Mouse (Mus musculus) liver, embryonic 16.5 days (tissue): Measurements from ENCODE around the gene Tusc2. TPM values are rescaled to one million over a fixed set of nuclear protein-coding genes. Genes with fewer than 3 reads are reported as not detected.
"Not testable (repeated sequence)": the region's sequence is repeated elsewhere in the genome, so short reads cannot be mapped to it uniquely, and the experiment has no call there.

Experiments used
- ATAC-seq: fragments of 200-750 bp; cut with Nextera tagmentation; 2 replicates; pipeline ENCODE4 v1.8.0; 2017; ENCODE audit warnings: low read depth, mild to moderate bottlenecking, moderate number of reproducible peaks, moderate library complexity
- H3K27ac ChIP-seq: fragments of 300-500 bp; sonication (generic); 2 replicates; pipeline ENCODE4 v1.5.1; 2014; ENCODE audit warnings: mild to moderate bottlenecking, low read length
- H3K27me3 ChIP-seq: fragments of 300-500 bp; sonication (generic); 2 replicates; pipeline ENCODE4 v1.6.1; 2014; ENCODE audit warnings: low read depth, low read length, mixed read lengths; ENCODE audit not compliant: control insufficient read depth, insufficient read depth
- H3K36me3 ChIP-seq: fragments of 300-500 bp; sonication (generic); 2 replicates; pipeline ENCODE4 v1.6.1; 2014; ENCODE audit warnings: mild to moderate bottlenecking; ENCODE audit not compliant: control insufficient read depth, insufficient read depth
- H3K4me1 ChIP-seq: fragments of 300-500 bp; sonication (generic); 2 replicates; pipeline ENCODE4 v1.6.1; 2014; ENCODE audit warnings: low read depth, low read length, mixed read lengths; ENCODE audit not compliant: control insufficient read depth
- H3K4me2 ChIP-seq: fragments of 300-500 bp; sonication (generic); 2 replicates; pipeline ENCODE4 v1.6.1; 2014; ENCODE audit warnings: low read depth, low read length, mixed read lengths
- H3K4me3 ChIP-seq: fragments of 300-500 bp; sonication (generic); 2 replicates; pipeline ENCODE4 v1.5.1; 2014; ENCODE audit warnings: low read depth, mild to moderate bottlenecking, low read length
- H3K9ac ChIP-seq: fragments of 300-500 bp; sonication (generic); 2 replicates; pipeline ENCODE4 v1.6.1; 2014; ENCODE audit warnings: low read depth, low read length
- H3K9me3 ChIP-seq: fragments of 300-500 bp; sonication (generic); replicated peaks from 2 replicates; pipeline ENCODE4 v1.6.1; 2016; ENCODE audit warnings: low read length; ENCODE audit not compliant: control insufficient read depth
- WGBS: fragments of 180-500 bp; shearing (Covaris S2); extraction: QIAGEN DNeasy Blood & Tissue Kit; methylation state at CpG from one replicate; pipeline ENCODE4 v1.1.7; 2014; ENCODE audit not compliant: insufficient replicate concordance; 5-methylcytosine and 5-hydroxymethylcytosine counted together
- polyA plus RNA-seq: library from polyadenylated mRNA; unstranded; fragments of >200 nt; fragmentation: Nextera tagmentation; extraction: Ambion mirVana; gene quantifications from 2 replicates; pipeline ENCODE4 v1.2.1, GENCODE M21; 2015

Gene Tusc2
- polyA plus RNA-seq, 1 experiment from 2014 or later: 29.4 TPM

DNA sequence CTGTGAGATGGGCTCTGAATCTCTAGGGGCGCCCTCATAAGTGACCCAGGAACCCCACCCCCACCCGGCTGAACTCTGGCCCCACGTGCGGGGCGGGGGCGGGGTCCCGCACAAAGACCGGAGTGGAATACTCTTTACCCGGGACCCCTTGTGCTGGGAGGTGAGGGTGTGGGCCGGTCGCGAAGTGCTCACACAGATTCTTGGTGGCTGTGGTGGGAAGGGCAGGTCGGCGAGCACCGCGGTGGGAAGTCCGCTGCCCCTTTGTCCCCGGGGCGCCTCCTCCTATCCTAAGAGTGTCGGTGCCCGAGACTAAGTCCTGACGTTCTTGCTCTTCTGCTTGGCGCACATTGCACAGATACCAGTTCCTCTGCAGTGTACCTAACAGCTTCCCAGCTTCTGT lies 6.2 kb downstream of the Tusc2 start:
- peak; percentile 2 for ATAC-seq
- H3K36me3 ChIP-seq: peaks cover 4% of the 10 kb centered on the region
- H3K4me1 ChIP-seq: peaks cover 69% of the 10 kb centered on the region
- no peaks in the 10 kb centered on the region for H3K27me3 ChIP-seq
- H3K4me2 ChIP-seq: peak overlapping the region; percentile 81
- WGBS: under 1% methylated on average over 23 of the region's 23 CpGs
- no peaks in the 10 kb centered on the region for H3K9me3 ChIP-seq
- peak overlapping the region; percentile 92 for H3K27ac ChIP-seq
- peak overlapping the region; percentile 80 for H3K9ac ChIP-seq
- H3K4me3 ChIP-seq: peak overlapping the region; percentile 74

DNA sequence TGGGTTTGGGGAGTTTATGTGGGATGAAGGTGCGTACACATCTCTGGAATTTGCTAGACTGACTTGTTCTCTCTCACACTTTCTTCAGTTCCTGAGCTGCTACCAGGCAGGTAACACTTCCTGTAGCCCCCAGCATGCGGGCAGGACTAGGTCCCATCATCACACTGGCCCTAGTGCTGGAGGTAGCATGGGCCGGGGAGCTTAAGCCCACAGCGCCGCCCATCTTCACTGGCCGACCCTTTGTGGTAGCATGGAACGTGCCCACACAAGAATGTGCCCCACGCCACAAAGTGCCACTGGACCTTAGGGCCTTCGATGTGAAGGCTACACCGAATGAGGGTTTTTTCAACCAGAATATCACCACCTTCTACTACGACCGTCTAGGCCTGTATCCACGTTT lies 7.0 kb downstream of the Tusc2 start:
- Histone ChIP-seq H3K9ac (peak overlapping the region; percentile 80), H3K27me3 (no peaks in the 10 kb centered on the region), H3K36me3 (peaks cover 4% of the 10 kb centered on the region), H3K4me3 (peak overlapping the region; percentile 74), H3K9me3 (no peaks in the 10 kb centered on the region), H3K27ac (peak overlapping the region; percentile 92), H3K4me1 (peaks cover 67% of the 10 kb centered on the region), H3K4me2 (peak overlapping the region; percentile 81)
- WGBS: 61% methylated on average over 13 of the region's 13 CpGs
- no peak for ATAC-seq

DNA sequence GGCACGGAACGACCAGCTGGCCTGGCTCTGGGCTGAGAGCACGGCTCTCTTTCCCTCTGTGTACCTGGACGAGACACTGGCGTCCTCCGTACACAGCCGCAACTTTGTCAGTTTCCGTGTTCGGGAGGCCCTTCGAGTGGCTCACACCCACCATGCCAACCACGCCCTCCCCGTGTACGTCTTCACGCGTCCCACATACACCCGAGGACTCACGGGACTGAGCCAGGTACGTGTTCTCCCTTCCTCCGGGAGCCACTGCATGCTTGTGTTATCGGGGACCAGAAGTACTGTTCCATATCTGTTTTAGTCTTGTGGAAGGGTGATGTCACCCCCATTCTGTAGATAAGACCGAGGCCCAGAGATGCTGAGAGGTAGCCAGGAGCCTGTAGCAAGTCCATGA lies 7.8 kb downstream of the Tusc2 start:
- WGBS: 30% methylated on average over 21 of the region's 21 CpGs
- Histone ChIP-seq H3K4me3 (peak overlapping the region; percentile 74), H3K4me1 (peaks cover 68% of the 10 kb centered on the region)

DNA sequence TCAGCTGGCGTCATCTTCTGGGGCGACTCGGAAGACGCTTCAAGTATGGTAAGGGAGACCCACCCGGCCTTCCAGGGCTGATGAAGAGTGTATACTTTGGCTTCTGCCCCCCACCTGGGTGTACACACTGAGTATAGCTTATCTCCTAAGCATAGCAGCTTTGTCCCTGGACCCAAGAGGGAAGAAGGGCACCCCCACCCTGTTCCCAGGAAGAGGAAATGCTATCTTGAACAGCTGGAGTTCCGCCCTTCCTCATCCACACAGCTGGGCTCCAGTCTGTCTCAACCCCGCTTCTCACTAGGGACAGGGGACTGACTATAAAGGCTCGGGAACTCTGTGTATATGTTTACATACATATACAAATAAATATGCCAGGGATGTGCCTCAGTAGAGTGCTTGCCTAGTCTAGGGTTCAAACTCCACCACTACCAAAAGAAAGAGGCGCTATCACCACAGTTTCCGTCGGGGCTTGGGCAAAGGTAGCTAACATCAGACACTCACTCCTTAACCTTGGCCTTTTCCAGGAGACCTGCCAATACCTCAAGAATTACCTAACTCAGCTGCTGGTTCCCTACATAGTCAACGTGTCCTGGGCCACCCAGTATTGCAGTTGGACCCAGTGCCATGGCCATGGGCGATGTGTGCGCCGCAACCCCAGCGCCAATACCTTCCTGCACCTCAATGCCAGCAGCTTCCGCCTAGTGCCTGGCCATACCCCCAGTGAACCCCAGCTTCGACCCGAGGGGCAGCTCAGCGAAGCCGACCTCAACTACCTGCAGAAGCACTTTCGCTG lies 8.7 kb downstream of the Tusc2 start:
- H3K27ac ChIP-seq: peak overlapping the region; percentile 92
- H3K4me2 ChIP-seq: peak overlapping the region; percentile 81
- WGBS: 72% methylated on average over 22 of the region's 22 CpGs
- no peaks in the 10 kb centered on the region for H3K27me3 ChIP-seq
- peak; percentile 30 for ATAC-seq
- peaks cover 4% of the 10 kb centered on the region for H3K36me3 ChIP-seq
- peak overlapping the region; percentile 74 for H3K4me3 ChIP-seq
- H3K9me3 ChIP-seq: no peaks in the 10 kb centered on the region
- H3K4me1 ChIP-seq: peaks cover 67% of the 10 kb centered on the region
- H3K9ac ChIP-seq: peak overlapping the region; percentile 80

More for the DNA sequence above, 7.8 kb downstream of the Tusc2 start:
- H3K36me3 ChIP-seq: peaks cover 4% of the 10 kb centered on the region
- peak overlapping the region; percentile 92 for H3K27ac ChIP-seq
- peak overlapping the region; percentile 81 for H3K4me2 ChIP-seq
- peak; percentile 69 for ATAC-seq
- no peaks in the 10 kb centered on the region for H3K9me3 ChIP-seq
- no peaks in the 10 kb centered on the region for H3K27me3 ChIP-seq
- H3K9ac ChIP-seq: peak overlapping the region; percentile 80

DNA sequence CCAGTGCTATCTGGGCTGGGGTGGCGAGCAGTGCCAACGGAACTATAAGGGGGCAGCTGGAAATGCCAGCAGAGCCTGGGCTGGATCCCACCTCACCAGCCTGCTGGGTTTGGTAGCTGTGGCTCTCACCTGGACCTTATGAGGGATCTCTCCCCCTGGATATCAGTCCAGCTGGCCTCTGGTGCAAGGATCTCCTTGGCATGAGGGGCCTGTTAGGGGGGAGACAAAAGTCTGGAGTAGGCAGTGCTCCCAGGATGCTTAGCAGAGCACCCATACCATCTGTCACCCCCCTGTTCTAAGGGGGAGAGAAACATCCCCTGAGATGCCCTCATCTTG lies 9.2 kb downstream of the Tusc2 start:
- Histone ChIP-seq H3K4me3 (no peak overlapping the region), H3K9me3 (no peaks in the 10 kb centered on the region), H3K9ac (peak overlapping the region; percentile 80), H3K4me2 (peak overlapping the region; percentile 81), H3K27me3 (no peaks in the 10 kb centered on the region), H3K36me3 (peaks cover 4% of the 10 kb centered on the region), H3K27ac (peak overlapping the region; percentile 92), H3K4me1 (peaks cover 67% of the 10 kb centered on the region)
- no peak for ATAC-seq
- 86% methylated on average over 2 of the region's 2 CpGs for WGBS

DNA sequence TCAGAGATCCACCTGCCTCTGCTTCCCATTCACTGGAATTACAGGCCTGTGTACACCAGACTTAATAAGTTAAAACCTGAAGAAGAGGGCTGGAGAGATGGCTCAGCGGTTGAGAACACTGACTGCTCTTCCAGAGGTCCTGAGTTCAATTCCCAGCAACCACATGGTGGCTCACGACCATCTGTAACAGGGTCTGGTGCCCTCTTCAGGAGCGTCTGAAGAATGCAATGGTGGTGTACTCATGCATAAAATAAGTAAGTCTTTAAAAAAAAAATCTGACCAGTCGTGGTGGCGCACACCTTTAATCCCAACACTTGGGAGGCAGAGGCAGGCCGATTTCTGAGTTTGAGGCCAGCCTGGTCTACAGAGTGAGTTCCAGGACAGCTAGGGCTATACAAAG lies 10.7 kb downstream of the Tusc2 start:
- not testable (repeated sequence) for H3K9ac ChIP-seq, H3K36me3 ChIP-seq, ATAC-seq, H3K4me2 ChIP-seq, H3K9me3 ChIP-seq, H3K4me3 ChIP-seq, H3K27ac ChIP-seq, H3K27me3 ChIP-seq
- peaks cover 59% of the 10 kb centered on the region for H3K4me1 ChIP-seq
- 76% methylated on average over 6 of the region's 6 CpGs for WGBS

DNA sequence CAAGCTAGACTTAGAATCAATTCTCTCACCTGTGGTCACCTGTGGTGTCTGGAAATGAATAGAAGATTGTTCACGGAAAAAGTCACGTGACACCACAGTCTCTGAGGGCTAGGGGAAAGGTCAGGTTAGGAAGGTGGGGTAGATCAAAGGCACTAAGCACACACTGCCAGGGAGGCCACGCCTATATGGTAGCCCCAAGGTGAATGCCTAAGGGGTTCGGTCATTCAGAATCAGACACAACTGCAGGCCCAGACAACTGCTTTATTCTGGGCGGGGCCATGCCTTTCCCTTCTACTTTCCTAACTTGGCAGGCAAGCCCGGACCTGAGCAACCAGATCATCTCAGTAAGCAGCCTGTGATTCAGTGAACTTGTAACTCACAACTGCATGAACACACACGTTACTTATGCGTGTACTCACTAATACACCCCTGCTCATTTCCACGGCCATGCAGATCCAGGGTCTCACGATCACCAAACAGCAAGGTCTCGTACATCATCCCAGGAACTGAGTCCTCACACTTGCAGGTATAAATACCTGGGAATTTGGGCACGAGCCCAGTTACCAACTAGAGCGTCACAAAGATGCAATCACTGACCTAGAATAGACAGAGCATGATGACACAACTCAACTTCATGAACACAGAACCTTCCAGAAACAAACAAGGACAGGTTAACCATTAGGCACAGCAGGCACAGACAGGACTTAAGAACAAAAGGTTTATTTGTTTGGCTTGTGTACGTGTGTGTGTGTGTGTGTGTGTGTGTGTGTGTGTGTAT lies 12.7 kb downstream of the Tusc2 start:
- Histone ChIP-seq H3K27ac (peak overlapping the region; percentile 79), H3K4me3 (no peak overlapping the region), H3K27me3 (no peaks in the 10 kb centered on the region), H3K36me3 (peaks cover 4% of the 10 kb centered on the region), H3K4me2 (no peak overlapping the region), H3K9ac (no peak overlapping the region), H3K9me3 (no peaks in the 10 kb centered on the region), H3K4me1 (peaks cover 56% of the 10 kb centered on the region)
- WGBS: 71% methylated on average over 14 of the region's 14 CpGs
- no peak for ATAC-seq

DNA sequence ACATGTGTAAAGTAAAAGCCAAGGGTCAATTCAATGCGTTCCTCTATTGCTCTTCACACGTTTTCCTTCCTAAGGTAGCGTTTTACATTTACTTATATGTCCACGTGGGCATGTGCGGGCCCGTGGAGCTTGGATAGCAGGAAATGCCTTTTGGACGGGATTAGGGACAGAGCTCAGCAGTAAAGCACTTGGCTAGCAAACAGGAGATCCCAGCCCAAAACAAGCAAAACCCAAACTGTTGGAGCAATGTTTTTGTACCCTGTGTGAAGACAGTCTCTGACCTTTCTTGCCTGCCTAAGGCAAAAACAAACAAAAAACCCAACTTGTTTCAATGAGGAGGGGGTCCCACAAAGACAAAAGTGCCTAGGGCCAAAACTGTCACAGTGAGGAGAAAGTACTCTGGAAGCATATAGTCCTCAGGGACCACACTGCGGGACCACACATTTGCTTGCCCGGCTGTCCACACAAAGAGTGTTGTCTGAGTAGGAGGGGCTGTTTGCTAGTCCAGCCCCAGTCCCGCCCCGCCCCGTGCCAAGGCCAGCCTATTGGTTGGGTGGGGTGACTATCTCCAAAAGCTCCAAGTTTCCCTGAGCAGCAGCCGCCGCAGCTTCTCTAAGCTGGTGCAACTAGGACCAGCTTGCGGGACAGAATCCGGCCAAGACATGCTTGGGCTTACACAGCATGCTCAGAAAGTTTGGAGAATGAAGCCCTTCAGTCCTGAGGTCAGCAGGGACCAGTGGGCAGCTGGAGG lies 13.5 kb downstream of the Tusc2 start, which contains the start of gene Hyal1:
Hyal1 (plus strand) TSS at position 571 of the 751 bp plus-strand sequence.
- peak within 1 kb of the TSS; percentile 57 for H3K4me3 ChIP-seq
- H3K27ac ChIP-seq: peak within 1 kb of the TSS; percentile 79
- peaks cover 4% of the 10 kb centered on the region for H3K36me3 ChIP-seq
- peak within 1 kb of the TSS; percentile 73 for H3K4me2 ChIP-seq
- H3K9me3 ChIP-seq: no peaks in the 10 kb centered on the region
- 26% methylated on average over 16 of the region's 16 CpGs for WGBS
- H3K27me3 ChIP-seq: no peaks in the 10 kb centered on the region
- peak within 1 kb of the TSS; percentile 62 for H3K9ac ChIP-seq
- ATAC-seq: peak; percentile 78
- H3K4me1 ChIP-seq: peaks cover 52% of the 10 kb centered on the region
